In the genomic region with DNA sequence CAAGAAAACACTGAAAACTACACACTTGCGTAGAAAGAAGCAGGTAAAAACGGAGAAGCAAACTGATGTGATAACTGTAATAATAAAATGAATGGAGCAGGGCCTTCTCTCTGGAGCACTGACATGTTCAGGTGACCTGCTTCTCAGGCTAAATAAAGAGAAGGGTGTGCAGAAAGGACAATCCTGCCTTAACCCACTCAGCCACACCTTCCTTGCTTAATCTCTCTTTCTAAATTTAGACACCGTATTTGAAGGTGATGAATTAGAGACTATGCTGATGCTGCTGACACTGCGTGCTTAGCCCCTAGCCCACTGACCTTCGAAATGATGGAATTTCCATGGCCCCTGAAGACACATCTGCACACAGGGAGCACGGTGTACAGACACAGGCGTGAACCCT, we compare ENCODE assay signal across 26 mouse cellular contexts.
DNase-seq lines count a peak whose midpoint lies in the region; ATAC-seq and TF ChIP-seq lines count a peak whose summit lies in the region.
"Had no signal": no experiment of that assay in that cellular context is flagged by ENCODE, and none has a peak within 500 bp of the region (broad histone marks: within the 10 kb centered on the region; RNA-seq: fewer than 3 reads in every experiment).

No protein-coding gene starts in this region.

- H3K36me3 ChIP-seq in heart, embryonic 12.5 days = peaks cover 18% of the 10 kb centered on the region
- H3K36me3 ChIP-seq in heart, embryonic 15.5 days = no peaks in the 10 kb centered on the region
- no peaks in the 10 kb centered on the region; the same call in 1 of the 2 replicates for H3K36me3 ChIP-seq in liver, postnatal 0 days (replicated peaks; ENCODE audit: insufficient read depth, low read length)
- no peaks in the 10 kb centered on the region for H3K36me3 ChIP-seq in liver, embryonic 12.5 days
- H3K36me3 ChIP-seq: embryonic facial prominence, embryonic 12.5 days; embryonic facial prominence, embryonic 15.5 days; hindbrain, embryonic 10.5 days; hindbrain, embryonic 13.5 days; intestine, embryonic 15.5 days had no signal

- H3K9me3 ChIP-seq in heart, embryonic 12.5 days (replicated peaks) = no peaks in the 10 kb centered on the region
- no peaks in the 10 kb centered on the region for H3K9me3 ChIP-seq in heart, embryonic 15.5 days (replicated peaks)
- H3K9me3 ChIP-seq in liver, postnatal 0 days (ENCODE audit: low read length) = no peaks in the 10 kb centered on the region
- H3K9me3 ChIP-seq in liver, embryonic 12.5 days (replicated peaks) = no peaks in the 10 kb centered on the region
- H3K9me3 ChIP-seq: embryonic facial prominence, embryonic 12.5 days; embryonic facial prominence, embryonic 15.5 days; hindbrain, embryonic 10.5 days; hindbrain, embryonic 13.5 days; intestine, embryonic 15.5 days had no signal

- no peaks in the 10 kb centered on the region for H3K27me3 ChIP-seq in heart, embryonic 12.5 days (replicated peaks)
- no peaks in the 10 kb centered on the region for H3K27me3 ChIP-seq in heart, embryonic 15.5 days
- H3K27me3 ChIP-seq in liver, postnatal 0 days (ENCODE audit: insufficient read depth, low read length) = no peaks in the 10 kb centered on the region
- no peaks in the 10 kb centered on the region for H3K27me3 ChIP-seq in liver, embryonic 12.5 days (replicated peaks)
- H3K27me3 ChIP-seq: embryonic facial prominence, embryonic 12.5 days; embryonic facial prominence, embryonic 15.5 days; hindbrain, embryonic 13.5 days; intestine, embryonic 15.5 days had no signal

- no peak for TF ChIP-seq EP300 in liver, postnatal 0 days (IDR thresholded peaks at IDR 0.05; ENCODE audit: low read depth)

- ATAC-seq in heart, embryonic 12.5 days (ENCODE audit: insufficient number of reproducible peaks, low FRiP score) = 0 out of 2 replicates have a peak, but pooled peaks have one; percentile 6
- no peak; the same call in 1 of the 2 replicates for ATAC-seq in heart, embryonic 15.5 days (replicated peaks; ENCODE audit: insufficient number of reproducible peaks, insufficient read depth, low FRiP score, low read depth)
- peak; percentile 27 for ATAC-seq in liver, postnatal 0 days
- no peak for ATAC-seq in liver, embryonic 12.5 days
- ATAC-seq: CD4-positive, CD25-positive, alpha-beta regulatory T cell, adult 4 months; forebrain, embryonic 14.5 days; forebrain, postnatal 0 days; hindbrain, embryonic 16.5 days; intestine, embryonic 15.5 days had no signal

- TF ChIP-seq CTCF in liver, postnatal 0 days (IDR thresholded peaks at IDR 0.05; ENCODE audit: low read depth) = no peak

- WGBS in heart, embryonic 12.5 days = 44% methylated on average over 7 of the region's 7 CpGs
- WGBS in heart, embryonic 15.5 days = 48% methylated on average over 7 of the region's 7 CpGs
- 70% methylated on average over 7 of the region's 7 CpGs for WGBS in liver, postnatal 0 days (ENCODE audit: insufficient replicate concordance)
- 73% methylated on average over 7 of the region's 7 CpGs for WGBS in liver, embryonic 12.5 days (ENCODE audit: insufficient replicate concordance)

- no peak for DNase-seq in heart, adult 18-20 months
- DNase-seq in heart, adult 11 months = no peak
- no peak for DNase-seq in liver, postnatal 0 days
- DNase-seq: adrenal gland, adult 2 months; adrenal gland, postnatal 14 days; cerebellum, adult 11 months; cerebellum, adult 2 months; cerebellum, adult 9-11 months; cerebellum, postnatal 25 days; forebrain, postnatal 0 days; gastrocnemius, adult 2 months; gastrocnemius, postnatal 14 days; heart, postnatal 10 days; kidney, adult 11 months; kidney, adult 8-10 months had no signal

- H3K4me1 ChIP-seq in heart, embryonic 12.5 days (replicated peaks) = peaks cover 37% of the 10 kb centered on the region
- H3K4me1 ChIP-seq in heart, embryonic 15.5 days (replicated peaks) = peaks cover 22% of the 10 kb centered on the region
- H3K4me1 ChIP-seq in liver, postnatal 0 days (ENCODE audit: insufficient read depth) = no peaks in the 10 kb centered on the region
- H3K4me1 ChIP-seq in liver, embryonic 12.5 days = no peaks in the 10 kb centered on the region
- H3K4me1 ChIP-seq: embryonic facial prominence, embryonic 12.5 days; embryonic facial prominence, embryonic 15.5 days; hindbrain, embryonic 13.5 days; intestine, embryonic 15.5 days had no signal

- H3K27ac ChIP-seq in heart, embryonic 12.5 days (ENCODE audit: poor library complexity, severe bottlenecking) = peak overlapping the region; percentile 58; the same call in 1 of the 2 replicates
- H3K27ac ChIP-seq in heart, embryonic 15.5 days = peak overlapping the region; percentile 6; the same call in 1 of the 2 replicates
- no peak overlapping the region for H3K27ac ChIP-seq in liver, postnatal 0 days (ENCODE audit: low read depth)
- no peak overlapping the region for H3K27ac ChIP-seq in liver, embryonic 12.5 days
- H3K27ac ChIP-seq: embryonic facial prominence, embryonic 12.5 days; embryonic facial prominence, embryonic 15.5 days; gastrocnemius, adult 2 months; hindbrain, embryonic 10.5 days; hindbrain, embryonic 13.5 days; intestine, embryonic 15.5 days had no signal

- no peak overlapping the region for H3K4me3 ChIP-seq in heart, embryonic 12.5 days
- no peak overlapping the region for H3K4me3 ChIP-seq in heart, embryonic 15.5 days
- H3K4me3 ChIP-seq in liver, postnatal 0 days (ENCODE audit: low read depth, low read length) = no peak overlapping the region
- no peak overlapping the region for H3K4me3 ChIP-seq in liver, embryonic 12.5 days
- H3K4me3 ChIP-seq: embryonic facial prominence, embryonic 12.5 days; embryonic facial prominence, embryonic 15.5 days; gastrocnemius, adult 2 months; hindbrain, embryonic 10.5 days; hindbrain, embryonic 13.5 days; intestine, embryonic 15.5 days had no signal

- no peak overlapping the region for H3K9ac ChIP-seq in heart, embryonic 12.5 days
- H3K9ac ChIP-seq in heart, embryonic 15.5 days = no peak overlapping the region
- no peak overlapping the region for H3K9ac ChIP-seq in liver, postnatal 0 days (replicated peaks)
- H3K9ac ChIP-seq in liver, embryonic 12.5 days = no peak overlapping the region
- H3K9ac ChIP-seq: embryonic facial prominence, embryonic 12.5 days; embryonic facial prominence, embryonic 15.5 days; forebrain, postnatal 0 days; hindbrain, embryonic 13.5 days; intestine, embryonic 15.5 days had no signal

- H3K4me2 ChIP-seq in heart, embryonic 12.5 days = peak overlapping the region; percentile 33
- no peak overlapping the region for H3K4me2 ChIP-seq in heart, embryonic 15.5 days
- H3K4me2 ChIP-seq in liver, postnatal 0 days (ENCODE audit: low read depth, low read length) = no peak overlapping the region
- no peak overlapping the region for H3K4me2 ChIP-seq in liver, embryonic 12.5 days
- H3K4me2 ChIP-seq: embryonic facial prominence, embryonic 12.5 days; embryonic facial prominence, embryonic 15.5 days; hindbrain, embryonic 13.5 days; intestine, embryonic 15.5 days had no signal

Comparison
In these comparisons a context has a peak if more than half of its experiments do, and no peak if none do; other contexts are left out.
1. ATAC-seq: peak in heart, embryonic 12.5 days (single experiment) and liver, postnatal 0 days (single experiment); none in heart, embryonic 15.5 days (single experiment) and liver, embryonic 12.5 days (single experiment).
2. H3K27ac ChIP-seq: peak in heart, embryonic 12.5 days (single experiment) and heart, embryonic 15.5 days (single experiment); none in liver, postnatal 0 days (single experiment) and liver, embryonic 12.5 days (single experiment).